Mouse (Mus musculus) heart, adult 11 months (tissue): ENCODE data around the gene Zbtb37.

Source experiments
- DNase-seq: peaks from one replicate; pipeline ENCODE4 v3.0.0; 2022

Gene Zbtb37

GRCm38 (mm10) chr1:160968643-160969042 lies 66.0 kb downstream of the Zbtb37 start:
- no peak for DNase-seq

GRCm38 (mm10) chr1:160967268-160967667 lies 67.4 kb downstream of the Zbtb37 start:
- no peak for DNase-seq

- DNase-seq = no peak
These were observed 71.5 kb downstream of the Zbtb37 start for GRCm38 (mm10) chr1:160963199-160963598.
